Mouse (Mus musculus) testis, adult 2 months (tissue): ENCODE measurements around the gene Cenpb.

Source experiments
- CTCF ChIP-seq: fragments of 200-500 bp; IDR thresholded peaks from 2 replicates; pipeline ENCODE4 v1.5.1; 2012; ENCODE audit warnings: low read depth, mild to moderate bottlenecking, inconsistent platforms, low read length, moderate library complexity; ENCODE audit not compliant: control insufficient read depth, insufficient read depth, insufficient replicate concordance
- POLR2A ChIP-seq: fragments of 200-500 bp; IDR thresholded peaks from 2 replicates; pipeline ENCODE4 v1.6.1; 2012; ENCODE audit warnings: low read depth, mild to moderate bottlenecking, inconsistent platforms, low read length, moderate library complexity; ENCODE audit not compliant: control insufficient read depth

DNA sequence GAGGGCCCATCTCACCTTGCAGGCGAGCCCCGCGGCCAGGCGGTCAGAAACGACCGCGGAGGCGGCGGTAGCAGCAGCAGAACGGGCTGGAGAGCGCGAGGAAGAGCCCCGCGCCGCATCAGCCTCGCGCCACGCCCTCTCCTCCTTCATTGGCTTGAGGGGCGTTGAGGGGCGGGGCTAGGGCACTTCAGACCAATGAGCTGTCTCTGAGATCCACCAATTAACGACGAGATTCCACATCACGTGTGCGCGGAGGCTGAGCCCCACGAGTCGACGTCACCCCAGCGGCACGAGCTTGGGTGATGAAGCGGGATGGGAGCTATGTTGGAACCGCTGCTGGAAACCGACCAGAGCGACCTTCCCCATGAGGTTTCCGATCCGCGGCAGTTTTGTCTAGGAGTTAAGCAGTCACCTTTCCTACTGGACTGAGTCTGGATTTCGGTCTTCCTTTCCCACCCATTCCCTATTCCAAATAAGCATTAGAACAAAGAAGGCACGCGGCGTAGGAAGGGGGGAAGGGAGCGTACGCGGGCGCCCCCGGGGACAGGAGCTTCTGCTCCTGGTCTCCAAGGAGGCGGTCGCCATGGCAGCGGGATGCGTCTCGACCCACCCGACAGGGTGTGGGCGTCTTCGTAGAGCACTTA, 19.8 kb downstream of the Cenpb start, which contains the start of gene 1700037H04Rik:
- no peak; the same call in 1 of the 2 replicates for TF ChIP-seq CTCF
- TF ChIP-seq POLR2A: peak; percentile 95
